Mouse (Mus musculus) left cerebral cortex, adult 8-10 months (tissue): ENCODE results near the gene Heatr3. TPM values are rescaled to one million over a fixed set of nuclear protein-coding genes. Genes with fewer than 3 reads are reported as not detected.
"Not testable (repeated sequence)": the region's sequence is repeated elsewhere in the genome, so short reads cannot be mapped to it uniquely, and the experiment has no call there.

Experiments used
- DNase-seq, 2 experiments: peaks; one replicate each; pipeline ENCODE4 v3.0.0; 2022; ENCODE audit warnings: low spot score in 2 of 2
- microRNA-seq, 2 experiments: library from miRNA; unstranded; fragments of <30 nt; microRNA quantifications; one replicate each; pipeline ENCODE4 v1.2.0; 2022
- total RNA-seq, 4 experiments: library from RNA; stranded (reverse); gene quantifications; 2 replicates each; pipeline ENCODE4 v1.2.4; 2022

Gene Heatr3
- total RNA-seq, 4 experiments from 2014 or later, result 23.1 to 29.8 (median 27.8) TPM

DNA sequence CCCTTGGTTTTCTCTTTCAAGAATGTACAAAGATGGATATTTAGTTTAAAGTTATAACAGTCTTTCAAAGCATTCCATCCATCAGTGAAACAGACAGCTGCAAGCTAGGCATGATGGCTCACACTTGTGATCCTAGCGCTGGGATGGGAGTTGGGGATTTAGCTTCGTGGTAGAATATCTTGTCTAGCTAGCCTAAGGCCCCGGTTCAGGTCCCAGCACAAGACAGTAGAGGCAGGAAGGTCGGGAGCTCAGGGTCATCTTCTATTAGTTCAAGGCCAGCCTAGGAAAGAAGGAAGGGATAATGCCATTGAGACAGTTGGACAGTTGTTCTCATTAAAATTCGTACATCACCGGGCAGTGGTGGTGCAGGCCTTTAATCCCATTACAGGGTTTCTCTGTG, 48.1 kb downstream of the Heatr3 start:
- no peak for DNase-seq

DNA sequence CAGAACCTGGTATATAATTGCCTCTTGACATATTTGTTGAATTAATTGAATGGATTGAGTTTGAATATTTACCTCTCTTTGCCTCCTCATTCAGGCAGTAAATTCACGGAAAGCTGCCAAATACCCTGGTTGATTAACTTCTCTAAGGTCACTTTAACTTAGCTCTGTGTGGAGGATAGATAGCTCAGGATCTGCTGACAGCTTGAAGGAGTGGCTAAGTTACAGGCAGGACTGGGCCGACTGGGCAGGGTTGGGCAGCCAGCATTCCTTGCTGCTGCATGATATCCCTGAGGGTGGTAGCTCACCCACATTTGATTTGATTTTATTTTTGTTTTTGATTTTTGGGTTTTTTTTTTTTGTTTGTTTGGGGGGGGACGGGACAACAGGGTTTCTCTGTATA, 59.7 kb downstream of the Heatr3 start:
- no peak for DNase-seq

- no peak for DNase-seq
Observed at GRCm38 (mm10) chr8:88198551-88198944, 60.9 kb downstream of the Heatr3 start.

GRCm38 (mm10) chr8:88198945-88199571, 61.4 kb downstream of the Heatr3 start, which contains the start of gene Tent4b:
Tent4b (plus strand) TSS chr8:88199213.
- DNase-seq, result peak; percentile 84 to 89

GRCm38 (mm10) chr8:88199700-88200601, 62.3 kb downstream of the Heatr3 start:
- peak; percentile 25 to 47 for DNase-seq

DNA sequence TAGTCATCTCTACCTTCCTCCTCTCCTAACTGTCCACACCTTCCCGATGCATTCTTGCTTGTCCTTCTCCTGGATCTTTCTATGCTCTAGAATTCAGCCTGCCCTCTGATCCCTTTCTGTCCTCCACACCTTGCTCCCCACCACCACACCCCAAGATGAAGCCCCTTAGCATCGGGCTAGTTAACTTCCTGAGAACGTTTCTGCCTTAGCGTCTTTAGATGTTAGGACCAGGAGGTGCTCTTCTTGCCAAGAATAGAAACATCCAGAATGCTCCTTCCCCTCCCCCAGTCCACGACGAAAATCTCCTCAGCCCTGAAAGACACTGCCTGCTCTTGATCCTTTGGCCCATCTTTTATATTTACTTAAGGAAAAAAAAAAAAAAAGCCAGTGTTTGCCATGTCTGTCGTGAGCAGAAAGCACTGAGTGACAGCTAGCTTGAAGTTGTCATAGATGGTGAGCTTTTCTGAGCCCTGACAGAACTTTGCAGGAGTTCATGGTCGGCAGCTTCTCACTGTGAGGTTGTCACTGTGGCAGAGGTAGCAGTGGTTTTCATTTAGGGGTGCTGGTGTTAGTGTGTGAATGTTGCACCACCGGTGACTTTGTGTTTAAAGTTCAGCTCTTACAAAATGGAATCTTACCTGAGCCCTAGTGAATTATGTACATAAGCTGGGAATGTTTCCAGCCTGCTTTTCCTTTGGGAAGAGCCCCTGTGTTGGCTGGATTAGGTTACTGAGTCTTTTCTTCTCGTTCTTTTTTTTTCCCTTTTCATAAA, 63.3 kb downstream of the Heatr3 start:
- no peak for DNase-seq

GRCm38 (mm10) chr8:88201641-88202040, 64.0 kb downstream of the Heatr3 start:
- no peak for DNase-seq

- DNase-seq, result no peak
Observed at GRCm38 (mm10) chr8:88206016-88206415, 68.4 kb downstream of the Heatr3 start.

DNA sequence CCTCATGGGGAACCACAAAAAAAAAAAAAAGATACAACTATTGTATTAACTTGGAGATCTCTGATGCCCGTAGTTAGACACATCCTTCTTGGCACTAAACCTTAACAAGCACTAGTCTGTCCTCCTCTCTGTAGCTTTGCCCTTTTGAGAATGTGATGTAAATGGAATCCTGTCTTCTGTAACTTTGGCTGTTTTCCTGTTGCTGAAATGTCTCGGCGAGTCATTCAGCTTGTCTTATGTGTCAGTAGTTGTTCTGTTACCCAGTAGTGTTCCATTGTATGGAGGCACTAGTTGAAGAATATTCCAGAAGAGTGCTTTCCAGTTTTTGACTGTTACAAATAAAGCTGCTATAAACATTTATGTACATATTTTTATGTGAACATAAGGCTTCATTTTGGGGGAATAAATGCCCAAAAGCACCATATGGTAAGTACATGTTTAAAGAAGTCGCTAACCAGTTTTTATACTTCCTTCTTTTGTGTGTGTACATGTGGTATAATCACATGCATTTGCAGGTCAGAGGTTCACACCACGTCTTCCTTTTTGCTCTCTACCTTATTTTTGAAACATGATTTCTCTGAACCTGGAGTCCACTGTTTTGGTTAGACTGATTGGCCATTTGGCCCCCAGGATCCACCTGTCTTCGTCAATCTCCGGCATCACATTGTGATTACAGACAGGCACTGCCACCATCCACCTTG, 69.6 kb downstream of the Heatr3 start:
- DNase-seq, result no peak

GRCm38 (mm10) chr8:88209930-88210827, 72.5 kb downstream of the Heatr3 start:
- DNase-seq, result not testable (repeated sequence)

DNA sequence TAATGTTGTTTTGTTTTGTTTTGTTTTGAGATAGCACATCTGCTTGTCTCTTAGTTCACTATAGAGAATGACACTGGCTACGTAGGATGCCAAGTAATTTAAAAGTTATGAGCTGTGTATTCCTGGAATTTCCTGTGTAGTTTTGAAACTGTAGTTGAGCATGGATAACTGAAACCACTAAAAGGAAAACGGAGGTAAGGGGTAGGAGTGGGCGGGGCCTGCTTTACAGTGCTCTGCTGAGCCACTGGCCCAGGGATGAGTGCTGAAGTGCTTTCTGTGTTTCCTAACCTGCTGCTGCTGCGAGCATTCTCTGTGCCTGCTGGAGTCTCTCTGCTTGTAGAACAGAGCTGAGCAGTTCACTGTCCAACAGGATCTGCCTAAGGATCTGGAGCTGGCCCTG, 83.7 kb downstream of the Heatr3 start:
- DNase-seq, result no peak

Small RNAs within 50 kb of the gene (microRNA-seq; reads per million reads assigned to microRNA genes)
- gene Mir7071, result 2.2 to 5.3 reads per million in 2 experiments

Other genes starting within 250 kb of the Heatr3 start
- gene Zfp423, start 178.3 kb upstream of the Heatr3 start, total RNA-seq, result 10 to 100 TPM; 30.7 to 35.6 (median 33.9) TPM
- 10 to 100 TPM; 32.5 to 37.3 (median 35.7) TPM for gene Cnep1r1, start 19.1 kb upstream of the Heatr3 start, total RNA-seq
- 10 to 100 TPM; 35.8 to 39.8 (median 38.2) TPM for gene Tent4b, start 61.4 kb downstream of the Heatr3 start, total RNA-seq
- gene Adcy7, start 134.5 kb downstream of the Heatr3 start, total RNA-seq, result 1 to 10 TPM; 5.7 to 6.9 (median 6.4) TPM
- 10 to 100 TPM; 44.9 to 48.2 (median 46.3) TPM for gene Brd7, start 224.3 kb downstream of the Heatr3 start, total RNA-seq